Mouse (Mus musculus) midbrain, postnatal 0 days (tissue): ENCODE results near the gene Bcap31. TPM values are rescaled to one million over a fixed set of nuclear protein-coding genes. Genes with fewer than 3 reads are reported as not detected.

ENCODE experiments used
- ATAC-seq: fragments of 200-750 bp; cut with Nextera tagmentation; 2 replicates; pipeline ENCODE4 v1.8.0; 2017; ENCODE audit warnings: moderate number of reproducible peaks, mild to moderate bottlenecking, moderate TSS enrichment, moderate library complexity; ENCODE audit not compliant: low FRiP score
- DNase-seq: peaks from one replicate; pipeline ENCODE4 v3.0.0-alpha.2; 2015; ENCODE audit warnings: low spot score
- H3K27ac ChIP-seq: fragments of 300-500 bp; sonication (generic); 2 replicates; pipeline ENCODE4 v1.5.1; 2014; ENCODE audit warnings: low read depth, mild to moderate bottlenecking, low read length, mixed read lengths
- H3K27me3 ChIP-seq: fragments of 300-500 bp; sonication (generic); 2 replicates; pipeline ENCODE4 v1.6.1; 2014; ENCODE audit warnings: low read length, control low read depth, mixed read lengths; ENCODE audit not compliant: insufficient read depth
- H3K36me3 ChIP-seq: fragments of 300-500 bp; sonication (generic); 2 replicates; pipeline ENCODE4 v1.6.1; 2014; ENCODE audit warnings: low read length, control low read depth, mixed read lengths; ENCODE audit not compliant: insufficient read depth
- H3K4me1 ChIP-seq: fragments of 300-500 bp; sonication (generic); 2 replicates; pipeline ENCODE4 v1.6.1; 2014; ENCODE audit warnings: mild to moderate bottlenecking, control low read depth, antibody characterized with exemption, low read length, mixed read lengths; ENCODE audit not compliant: insufficient read depth
- H3K4me2 ChIP-seq: fragments of 300-500 bp; sonication (generic); 2 replicates; pipeline ENCODE4 v1.6.1; 2014; ENCODE audit warnings: low read depth, mild to moderate bottlenecking, low read length, mixed read lengths; ENCODE audit not compliant: poor library complexity, severe bottlenecking
- H3K4me3 ChIP-seq: fragments of 300-500 bp; sonication (generic); 2 replicates; pipeline ENCODE4 v1.5.1; 2014; ENCODE audit warnings: low read depth, mild to moderate bottlenecking, low read length, moderate library complexity
- H3K9ac ChIP-seq: fragments of 300-500 bp; sonication (generic); replicated peaks from 2 replicates; pipeline ENCODE4 v1.6.1; 2014; ENCODE audit warnings: mild to moderate bottlenecking, low read length, moderate library complexity, mixed read lengths; ENCODE audit not compliant: poor library complexity, severe bottlenecking
- H3K9me3 ChIP-seq: fragments of 300-500 bp; sonication (generic); 2 replicates; pipeline ENCODE4 v1.6.1; 2016; ENCODE audit warnings: low read length, control low read depth
- CTCF ChIP-seq: IDR thresholded peaks from 2 replicates; pipeline ENCODE4 v1.5.1; 2016; ENCODE audit warnings: antibody characterized with exemption, mild to moderate bottlenecking
- WGBS: fragments of 180-500 bp; shearing (Covaris S2); extraction: QIAGEN DNeasy Blood & Tissue Kit; methylation state at CpG from one replicate; pipeline ENCODE4 v1.1.7; 2014; 5-methylcytosine and 5-hydroxymethylcytosine counted together
- polyA plus RNA-seq: library from polyadenylated mRNA; unstranded; fragments of >200 nt; fragmentation: Nextera tagmentation; extraction: Ambion mirVana; gene quantifications from 2 replicates; pipeline ENCODE4 v1.2.1, GENCODE M21; 2015
- total RNA-seq: library from RNA; depleted of rRNA; stranded (reverse); fragments of >200 nt; gene quantifications from 2 replicates; pipeline ENCODE4 v1.2.3, GENCODE M21; 2014

The Bcap31 gene
- total and polyA plus RNA-seq, 2 experiments from 2014 or later = 48.7 to 134 TPM

DNA sequence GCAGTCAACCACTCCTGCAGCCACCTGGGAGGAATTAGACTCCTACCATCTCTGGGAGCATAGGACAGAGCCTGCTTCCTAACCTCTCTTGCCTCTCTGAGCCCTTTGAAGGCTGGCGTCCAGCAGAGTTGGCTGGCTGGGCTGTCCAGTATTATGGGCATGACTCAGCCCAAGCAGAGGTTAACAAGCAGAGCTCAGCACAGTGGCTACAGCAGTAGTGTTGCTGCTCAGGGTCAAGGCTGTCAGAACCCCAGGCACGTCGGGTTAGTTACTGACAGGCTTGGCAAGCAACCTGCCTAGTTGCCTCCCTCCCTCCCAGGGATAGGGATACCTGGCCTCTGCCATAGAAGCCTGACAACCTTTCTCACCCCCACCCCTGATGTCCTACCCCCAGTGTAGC lies 2.3 kb upstream of the Bcap31 start:
- H3K4me2 ChIP-seq = peak overlapping the region; percentile 58
- TF ChIP-seq CTCF = no peak
- 57% methylated on average over 3 of the region's 3 CpGs for WGBS

DNA sequence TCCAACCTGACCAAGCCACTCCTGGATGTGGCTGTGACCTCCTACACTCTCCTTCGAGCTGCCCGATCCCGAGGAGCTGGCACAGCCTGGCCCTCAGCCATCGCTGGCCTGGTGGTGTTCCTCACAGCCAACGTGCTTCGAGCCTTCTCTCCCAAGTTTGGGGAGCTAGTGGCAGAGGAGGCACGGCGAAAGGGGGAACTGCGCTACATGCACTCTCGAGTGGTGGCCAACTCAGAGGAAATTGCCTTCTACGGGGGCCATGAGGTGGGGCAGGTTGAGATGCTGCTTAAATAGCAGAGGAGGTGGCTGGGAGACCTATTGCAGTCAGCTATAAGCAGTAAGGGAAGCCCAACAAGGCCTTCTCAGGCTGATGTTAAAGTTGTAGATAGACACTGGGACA lies 1.7 kb upstream of the Bcap31 start:
- WGBS = 67% methylated on average over 11 of the region's 11 CpGs
- ATAC-seq (no peak), DNase-seq (no peak)
- Histone ChIP-seq H3K9me3 (no peaks in the 10 kb centered on the region), H3K4me3 (peak overlapping the region; percentile 45), H3K27me3 (no peaks in the 10 kb centered on the region), H3K9ac (no peak overlapping the region), H3K27ac (no peak overlapping the region), H3K4me2 (peak overlapping the region; percentile 58), H3K36me3 (no peaks in the 10 kb centered on the region), H3K4me1 (0 out of 2 replicates have a peak, but pooled peaks cover 5% of the 10 kb centered on the region)
- TF ChIP-seq CTCF = no peak

More for the DNA sequence above, 2.3 kb upstream of the Bcap31 start:
- Histone ChIP-seq H3K4me3 (no peak overlapping the region), H3K9me3 (no peaks in the 10 kb centered on the region), H3K27me3 (no peaks in the 10 kb centered on the region), H3K27ac (no peak overlapping the region), H3K36me3 (no peaks in the 10 kb centered on the region), H3K9ac (no peak overlapping the region), H3K4me1 (0 out of 2 replicates have a peak, but pooled peaks cover 5% of the 10 kb centered on the region)
- no peak for DNase-seq
- no peak for ATAC-seq

DNA sequence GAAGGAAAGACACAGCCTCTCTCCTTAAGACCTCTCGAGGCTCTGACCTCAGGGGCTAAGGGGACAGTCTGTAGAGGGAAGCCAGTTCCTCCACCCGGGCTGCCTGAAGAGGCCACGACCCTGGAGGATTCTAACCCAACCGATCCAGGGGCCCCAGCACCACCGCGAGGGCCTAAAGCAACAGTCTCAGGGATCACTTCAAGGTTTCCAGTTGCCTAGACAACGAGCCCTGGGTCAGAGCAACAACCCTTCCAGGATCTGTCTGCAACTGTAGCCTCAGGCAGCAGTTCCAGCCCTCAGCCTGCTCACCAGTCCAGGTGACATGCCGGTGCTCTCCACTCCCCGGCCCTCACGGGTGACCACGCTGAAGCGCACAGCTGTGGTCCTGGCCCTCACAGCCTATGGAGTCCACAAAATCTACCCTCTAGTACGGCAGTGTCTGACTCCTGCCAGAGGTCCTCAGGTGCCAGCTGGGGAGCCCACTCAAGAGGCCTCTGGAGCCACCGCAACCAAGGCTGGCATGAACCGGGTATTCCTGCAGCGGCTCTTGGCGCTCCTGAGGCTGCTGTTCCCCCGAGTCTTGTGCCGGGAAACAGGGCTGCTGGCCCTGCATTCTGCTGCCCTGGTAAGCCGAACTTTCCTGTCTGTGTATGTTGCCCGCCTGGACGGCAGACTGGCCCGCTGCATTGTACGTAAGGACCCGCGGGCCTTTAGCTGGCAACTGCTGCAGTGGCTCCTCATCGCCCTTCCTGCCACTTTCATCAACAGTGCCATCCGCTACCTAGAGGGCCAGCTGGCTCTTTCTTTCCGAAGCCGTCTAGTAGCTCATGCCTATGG lies 952 bp upstream of the Bcap31 start:
- Histone ChIP-seq H3K4me2 (peak overlapping the region; percentile 58), H3K27ac (peak overlapping the region; percentile 63), H3K9me3 (no peaks in the 10 kb centered on the region), H3K4me3 (peak overlapping the region; percentile 45), H3K4me1 (0 out of 2 replicates have a peak, but pooled peaks cover 5% of the 10 kb centered on the region), H3K27me3 (no peaks in the 10 kb centered on the region), H3K9ac (peak overlapping the region; percentile 54), H3K36me3 (no peaks in the 10 kb centered on the region)
- DNase-seq = no peak
- WGBS = 29% methylated on average over 29 of the region's 30 CpGs
- TF ChIP-seq CTCF = no peak
- peak; percentile 55 for ATAC-seq

DNA sequence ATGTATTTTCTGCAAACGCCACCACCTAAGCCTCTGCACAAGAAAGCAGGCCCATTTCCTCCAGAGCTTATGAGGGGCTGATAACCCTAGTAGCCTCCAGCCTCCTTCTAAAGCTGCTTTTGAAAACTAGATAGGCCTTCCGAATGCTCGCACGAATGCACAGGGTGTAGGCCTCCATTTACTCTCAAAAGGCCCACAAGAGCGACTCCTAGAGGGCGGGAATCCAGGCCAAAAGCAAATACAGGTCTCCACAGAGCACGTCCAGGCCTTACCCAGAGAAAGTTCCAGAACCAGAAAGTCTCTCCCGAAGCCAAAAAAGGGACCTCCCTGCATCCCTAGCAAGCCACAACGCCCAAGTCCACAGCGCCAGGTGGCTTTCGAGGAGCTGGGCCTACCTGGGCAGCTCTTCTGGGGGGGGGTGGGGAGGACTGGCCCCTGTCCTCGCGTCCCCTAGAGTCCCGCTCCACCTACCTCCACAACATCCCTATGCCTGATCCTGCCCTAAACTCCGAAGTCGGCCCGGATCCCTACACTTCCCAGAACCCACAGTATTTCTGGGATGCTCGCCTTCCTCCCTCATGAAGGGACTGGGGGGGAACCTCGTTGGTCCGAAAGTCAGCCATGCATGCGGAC lies 383 bp downstream of the Bcap31 start:
- WGBS = 17% methylated on average over 21 of the region's 21 CpGs
- no peaks in the 10 kb centered on the region for H3K27me3 ChIP-seq
- ATAC-seq (peak; percentile 36; the same call in 1 of the 2 replicates), DNase-seq (peak; percentile 50)
- TF ChIP-seq CTCF = peak; percentile 55
- no peaks in the 10 kb centered on the region for H3K36me3 ChIP-seq
- peak overlapping the region; percentile 45 for H3K4me3 ChIP-seq
- H3K9ac ChIP-seq = peak overlapping the region; percentile 54
- peak overlapping the region; percentile 63 for H3K27ac ChIP-seq
- 0 out of 2 replicates have a peak, but pooled peaks cover 5% of the 10 kb centered on the region for H3K4me1 ChIP-seq
- peak overlapping the region; percentile 58 for H3K4me2 ChIP-seq
- H3K9me3 ChIP-seq = no peaks in the 10 kb centered on the region

DNA sequence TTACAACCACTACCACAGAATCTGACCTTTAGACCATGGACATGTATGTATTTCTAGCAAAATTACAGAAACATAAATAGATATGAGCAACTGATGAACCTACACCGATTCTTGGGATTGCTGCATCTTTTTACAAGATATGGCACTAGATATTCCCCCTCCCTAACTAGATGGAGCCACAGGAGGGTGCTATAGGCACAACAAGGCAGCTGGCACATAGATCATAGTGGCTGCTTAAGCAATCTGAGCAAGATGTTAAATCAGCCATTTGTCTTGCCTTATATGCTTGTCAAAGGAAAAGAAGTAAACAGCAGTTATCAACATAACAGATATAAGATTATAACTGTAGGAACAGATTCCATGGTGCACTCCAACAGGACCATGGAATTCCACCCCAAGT lies 15.5 kb downstream of the Bcap31 start:
- peak; percentile 59 for TF ChIP-seq CTCF
- 82% methylated on average over 1 of the region's 1 CpGs for WGBS
- DNase-seq (peak; percentile 22), ATAC-seq (no peak)
- Histone ChIP-seq H3K4me2 (no peak overlapping the region), H3K27me3 (no peaks in the 10 kb centered on the region), H3K4me3 (no peak overlapping the region), H3K36me3 (no peaks in the 10 kb centered on the region), H3K27ac (no peak overlapping the region), H3K9ac (no peak overlapping the region), H3K4me1 (no peaks in the 10 kb centered on the region), H3K9me3 (no peaks in the 10 kb centered on the region)
